Mouse (Mus musculus) spleen, adult 2 months (tissue): ENCODE measurements around the gene Slc22a23.

Experiments
- CTCF ChIP-seq: fragments of 200-500 bp; IDR thresholded peaks from 2 replicates; pipeline ENCODE4 v1.5.1; 2011; ENCODE audit warnings: mild to moderate bottlenecking, inconsistent platforms; ENCODE audit not compliant: insufficient read depth, insufficient read length, insufficient replicate concordance; ENCODE audit errors: extremely low read depth
- POLR2A ChIP-seq: fragments of 200-500 bp; IDR thresholded peaks from 2 replicates; pipeline ENCODE4 v1.6.1; 2011; ENCODE audit warnings: low read depth, low read length, inconsistent platforms

DNA sequence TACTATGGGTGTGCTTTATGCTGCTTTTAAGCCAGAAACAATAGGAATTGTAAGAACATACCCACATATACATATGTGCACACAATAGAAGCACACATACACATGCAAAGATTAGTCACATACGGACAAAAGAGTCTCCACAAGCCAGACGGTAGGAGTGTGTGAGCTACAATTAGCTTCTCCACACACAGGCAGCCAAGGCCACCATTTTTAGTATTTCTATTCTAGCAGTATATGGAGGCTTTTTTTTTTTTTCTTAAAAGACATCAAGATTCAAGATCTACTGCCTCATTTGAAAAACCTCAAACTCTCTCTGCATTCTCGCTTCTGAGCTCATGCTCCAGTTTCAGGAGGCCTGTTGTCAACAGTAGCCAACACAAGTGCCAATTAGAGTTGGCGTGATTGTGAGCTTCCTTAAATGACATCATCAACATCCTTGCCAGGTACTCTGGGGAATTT is 31.9 kb downstream of the Slc22a23 start:
- no peak for TF ChIP-seq CTCF
- no peak for TF ChIP-seq POLR2A
